Mouse (Mus musculus): ENCODE results near the gene Kcnk16. TPM values are rescaled to one million over a fixed set of nuclear protein-coding genes. Genes with fewer than 3 reads are reported as not detected.

The Kcnk16 gene
- polyA plus RNA-seq, 1 experiment from 2014 or later = 4.8 TPM

- 52% methylated on average over 2 of the region's 2 CpGs for WGBS
- Histone ChIP-seq H3K4me1 (replicated peaks; ENCODE audit: control insufficient read depth, insufficient read depth) (no peaks in the 10 kb centered on the region), H3K9ac (ENCODE audit: low read length) (no peak overlapping the region), H3K4me3 (ENCODE audit: low read depth, low read length) (no peak overlapping the region), H3K27me3 (ENCODE audit: control insufficient read depth, insufficient read depth, low read length) (no peaks in the 10 kb centered on the region), H3K27ac (replicated peaks) (no peak overlapping the region), H3K4me2 (replicated peaks; ENCODE audit: low read depth) (no peak overlapping the region), H3K9me3 (ENCODE audit: control insufficient read depth, low read length) (no peaks in the 10 kb centered on the region), H3K36me3 (ENCODE audit: control insufficient read depth, insufficient read depth, low read length) (no peaks in the 10 kb centered on the region)
- DNase-seq (ENCODE audit: low spot score) (no peak), ATAC-seq (ENCODE audit: low FRiP score, low TSS enrichment) (no peak)
- no peak for TF ChIP-seq CTCF (IDR thresholded peaks at IDR 0.05; ENCODE audit: low read depth)
- no peak for TF ChIP-seq EP300 (optimal IDR thresholded peaks at IDR 0.05)
These were observed 42.0 kb downstream of the Kcnk16 start for GRCm38 (mm10) chr14:20226982-20227381.

DNA sequence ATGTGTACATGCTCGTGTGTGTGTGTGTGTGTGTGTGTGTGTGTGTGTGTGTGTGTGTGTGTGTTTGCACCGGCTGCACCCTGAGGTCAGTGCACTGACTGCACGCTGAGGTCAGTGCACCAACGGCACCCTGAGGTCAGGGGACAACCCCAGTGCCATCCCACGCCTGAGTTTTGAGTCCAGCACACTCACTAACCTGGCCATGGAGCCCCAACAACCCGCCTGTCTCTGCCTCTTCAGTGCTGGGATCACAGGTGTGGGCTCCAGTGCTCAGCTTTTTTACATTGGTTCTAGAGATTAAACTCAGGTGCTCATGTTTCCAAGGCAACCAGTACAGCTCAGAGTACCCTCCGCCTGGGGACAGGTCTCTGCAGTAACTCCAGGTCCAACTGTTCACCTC lies 42.5 kb downstream of the Kcnk16 start:
- Histone ChIP-seq H3K9me3 (ENCODE audit: control insufficient read depth, low read length) (no peaks in the 10 kb centered on the region), H3K4me2 (replicated peaks; ENCODE audit: low read depth) (no peak overlapping the region), H3K4me1 (replicated peaks; ENCODE audit: control insufficient read depth, insufficient read depth) (no peaks in the 10 kb centered on the region), H3K27me3 (ENCODE audit: control insufficient read depth, insufficient read depth, low read length) (no peaks in the 10 kb centered on the region), H3K4me3 (ENCODE audit: low read depth, low read length) (no peak overlapping the region), H3K9ac (ENCODE audit: low read length) (no peak overlapping the region), H3K36me3 (ENCODE audit: control insufficient read depth, insufficient read depth, low read length) (no peaks in the 10 kb centered on the region), H3K27ac (replicated peaks) (no peak overlapping the region)
- ATAC-seq (ENCODE audit: low FRiP score, low TSS enrichment) = no peak
- WGBS = 52% methylated on average over 7 of the region's 7 CpGs
- DNase-seq (ENCODE audit: low spot score) = no peak
- TF ChIP-seq EP300 (optimal IDR thresholded peaks at IDR 0.05) = no peak
- no peak for TF ChIP-seq CTCF (IDR thresholded peaks at IDR 0.05; ENCODE audit: low read depth)

GRCm38 (mm10) chr14:20225525-20225924 lies 43.5 kb downstream of the Kcnk16 start:
- ATAC-seq (ENCODE audit: low FRiP score, low TSS enrichment) = no peak
- TF ChIP-seq CTCF (IDR thresholded peaks at IDR 0.05; ENCODE audit: low read depth) = no peak
- TF ChIP-seq EP300 (optimal IDR thresholded peaks at IDR 0.05) = no peak
- no peak overlapping the region for H3K4me3 ChIP-seq (ENCODE audit: low read depth, low read length)
- H3K4me1 ChIP-seq (replicated peaks; ENCODE audit: control insufficient read depth, insufficient read depth) = no peaks in the 10 kb centered on the region
- no peak for DNase-seq (ENCODE audit: low spot score)
- no peaks in the 10 kb centered on the region for H3K9me3 ChIP-seq (ENCODE audit: control insufficient read depth, low read length)
- H3K9ac ChIP-seq (ENCODE audit: low read length) = no peak overlapping the region
- 60% methylated on average over 4 of the region's 4 CpGs for WGBS
- H3K4me2 ChIP-seq (replicated peaks; ENCODE audit: low read depth) = no peak overlapping the region
- H3K27ac ChIP-seq (replicated peaks) = no peak overlapping the region
- no peaks in the 10 kb centered on the region for H3K27me3 ChIP-seq (ENCODE audit: control insufficient read depth, insufficient read depth, low read length)
- no peaks in the 10 kb centered on the region for H3K36me3 ChIP-seq (ENCODE audit: control insufficient read depth, insufficient read depth, low read length)

- no peak overlapping the region for H3K9ac ChIP-seq (ENCODE audit: low read length)
- DNase-seq (ENCODE audit: low spot score) (peak; percentile 41), ATAC-seq (ENCODE audit: low FRiP score, low TSS enrichment) (peak; percentile 39)
- no peaks in the 10 kb centered on the region for H3K4me1 ChIP-seq (replicated peaks; ENCODE audit: control insufficient read depth, insufficient read depth)
- H3K9me3 ChIP-seq (ENCODE audit: control insufficient read depth, low read length) = no peaks in the 10 kb centered on the region
- H3K36me3 ChIP-seq (ENCODE audit: control insufficient read depth, insufficient read depth, low read length) = no peaks in the 10 kb centered on the region
- no peak overlapping the region for H3K4me3 ChIP-seq (ENCODE audit: low read depth, low read length)
- 42% methylated on average over 10 of the region's 10 CpGs for WGBS
- TF ChIP-seq CTCF (IDR thresholded peaks at IDR 0.05; ENCODE audit: low read depth) = no peak
- no peak for TF ChIP-seq EP300 (optimal IDR thresholded peaks at IDR 0.05)
- no peaks in the 10 kb centered on the region for H3K27me3 ChIP-seq (ENCODE audit: control insufficient read depth, insufficient read depth, low read length)
- 0 out of 2 replicates have a peak overlapping the region, but pooled peaks have one; percentile 45 for H3K27ac ChIP-seq (replicated peaks)
- no peak overlapping the region for H3K4me2 ChIP-seq (replicated peaks; ENCODE audit: low read depth)
These were observed 44.3 kb downstream of the Kcnk16 start for GRCm38 (mm10) chr14:20224576-20225218.

- 0 out of 2 replicates have a peak overlapping the region, but pooled peaks have one; percentile 45 for H3K27ac ChIP-seq (replicated peaks)
- 14% methylated on average over 4 of the region's 4 CpGs for WGBS
- H3K36me3 ChIP-seq (ENCODE audit: control insufficient read depth, insufficient read depth, low read length) = no peaks in the 10 kb centered on the region
These were observed 44.8 kb downstream of the Kcnk16 start for GRCm38 (mm10) chr14:20224163-20224562.

GRCm38 (mm10) chr14:20223253-20223652 lies 45.7 kb downstream of the Kcnk16 start:
- ATAC-seq (ENCODE audit: low FRiP score, low TSS enrichment) (peak; percentile 83), DNase-seq (ENCODE audit: low spot score) (peak; percentile 52)
- Histone ChIP-seq H3K4me2 (replicated peaks; ENCODE audit: low read depth) (no peak overlapping the region), H3K4me1 (replicated peaks; ENCODE audit: control insufficient read depth, insufficient read depth) (no peaks in the 10 kb centered on the region), H3K9me3 (ENCODE audit: control insufficient read depth, low read length) (no peaks in the 10 kb centered on the region), H3K9ac (ENCODE audit: low read length) (no peak overlapping the region), H3K36me3 (ENCODE audit: control insufficient read depth, insufficient read depth, low read length) (no peaks in the 10 kb centered on the region), H3K27me3 (ENCODE audit: control insufficient read depth, insufficient read depth, low read length) (no peaks in the 10 kb centered on the region), H3K4me3 (ENCODE audit: low read depth, low read length) (no peak overlapping the region), H3K27ac (replicated peaks) (peak overlapping the region; percentile 76)
- TF ChIP-seq CTCF (IDR thresholded peaks at IDR 0.05; ENCODE audit: low read depth) (no peak), EP300 (optimal IDR thresholded peaks at IDR 0.05) (no peak)
- 62% methylated on average over 5 of the region's 5 CpGs for WGBS

More at GRCm38 (mm10) chr14:20224163-20224562, 44.8 kb downstream of the Kcnk16 start:
- ATAC-seq (ENCODE audit: low FRiP score, low TSS enrichment) = no peak; the same call in 1 of the 2 replicates
- Histone ChIP-seq H3K4me1 (replicated peaks; ENCODE audit: control insufficient read depth, insufficient read depth) (no peaks in the 10 kb centered on the region), H3K27me3 (ENCODE audit: control insufficient read depth, insufficient read depth, low read length) (no peaks in the 10 kb centered on the region), H3K4me2 (replicated peaks; ENCODE audit: low read depth) (no peak overlapping the region), H3K9ac (ENCODE audit: low read length) (no peak overlapping the region), H3K4me3 (ENCODE audit: low read depth, low read length) (no peak overlapping the region), H3K9me3 (ENCODE audit: control insufficient read depth, low read length) (no peaks in the 10 kb centered on the region)
- DNase-seq (ENCODE audit: low spot score) = peak; percentile 62
- TF ChIP-seq EP300 (optimal IDR thresholded peaks at IDR 0.05) (no peak), CTCF (IDR thresholded peaks at IDR 0.05; ENCODE audit: low read depth) (no peak)
